Mouse (Mus musculus): ENCODE data around the gene Cdk17.

- TF ChIP-seq CTCF (IDR thresholded peaks at IDR 0.05; ENCODE audit: low read depth) (no peak), EP300 (optimal IDR thresholded peaks at IDR 0.05) (no peak)
These were observed 38.1 kb upstream of the Cdk17 start for GRCm38 (mm10) chr10:93122399-93123184.

All from stomach, postnatal 0 days (tissue).